Mouse (Mus musculus) lung, postnatal 14 days (tissue): ENCODE measurements around the gene Edn1.

Experiments used
- DNase-seq: peaks from one replicate; pipeline ENCODE4 v3.0.0; 2021

Gene Edn1

GRCm38 (mm10) chr13:42301161-42301721, at the start of gene Edn1:
Gene Edn1 (plus strand): TSS chr13:42301476.
- DNase-seq = peak; percentile 74

- no peak for DNase-seq
These were observed 47.5 kb upstream of the Edn1 start for GRCm38 (mm10) chr13:42253821-42254220.

GRCm38 (mm10) chr13:42255105-42255504, 46.2 kb upstream of the Edn1 start:
- no peak for DNase-seq

GRCm38 (mm10) chr13:42258422-42258821, 42.9 kb upstream of the Edn1 start:
- DNase-seq = no peak

GRCm38 (mm10) chr13:42260667-42261066, 40.6 kb upstream of the Edn1 start:
- DNase-seq = no peak

- DNase-seq = no peak
These were observed 31.2 kb upstream of the Edn1 start for GRCm38 (mm10) chr13:42270051-42270450.

- no peak for DNase-seq
These were observed 24.4 kb upstream of the Edn1 start for GRCm38 (mm10) chr13:42276774-42277454.

- no peak for DNase-seq
These were observed 23.5 kb upstream of the Edn1 start for GRCm38 (mm10) chr13:42277751-42278150.

GRCm38 (mm10) chr13:42285896-42286295, 15.4 kb upstream of the Edn1 start:
- no peak for DNase-seq

- DNase-seq = no peak
These were observed 14.5 kb upstream of the Edn1 start for GRCm38 (mm10) chr13:42286768-42287167.

GRCm38 (mm10) chr13:42292593-42292992, 8.7 kb upstream of the Edn1 start:
- DNase-seq = no peak

GRCm38 (mm10) chr13:42298302-42298701, 3.0 kb upstream of the Edn1 start:
- DNase-seq = peak; percentile 42

GRCm38 (mm10) chr13:42298766-42299165, 2.5 kb upstream of the Edn1 start:
- DNase-seq = peak; percentile 48

GRCm38 (mm10) chr13:42300567-42300966, 709 bp upstream of the Edn1 start:
- peak; percentile 94 for DNase-seq

GRCm38 (mm10) chr13:42301961-42302861, 935 bp downstream of the Edn1 start:
- no peak for DNase-seq

GRCm38 (mm10) chr13:42303180-42303929, 2.1 kb downstream of the Edn1 start:
- DNase-seq = peak; percentile 26

- peak; percentile 39 for DNase-seq
These were observed 2.9 kb downstream of the Edn1 start for GRCm38 (mm10) chr13:42304139-42304538.

GRCm38 (mm10) chr13:42306870-42307800, 5.9 kb downstream of the Edn1 start:
- DNase-seq = no peak

- no peak for DNase-seq
These were observed 7.3 kb downstream of the Edn1 start for GRCm38 (mm10) chr13:42308368-42309103.

GRCm38 (mm10) chr13:42309804-42310203, 8.5 kb downstream of the Edn1 start:
- no peak for DNase-seq

GRCm38 (mm10) chr13:42315628-42316027, 14.4 kb downstream of the Edn1 start:
- DNase-seq = no peak
